Mouse (Mus musculus) neural tube, postnatal 0 days (tissue): ENCODE measurements around the gene Agbl2. TPM values are rescaled to one million over a fixed set of nuclear protein-coding genes. Genes with fewer than 3 reads are reported as not detected.

ENCODE experiments used
- polyA plus RNA-seq: library from polyadenylated mRNA; unstranded; fragments of >200 nt; fragmentation: Nextera tagmentation; extraction: Ambion mirVana; gene quantifications from 2 replicates; pipeline ENCODE4 v1.2.1, GENCODE M21; 2015

Gene Agbl2
- polyA plus RNA-seq: 0.27 and 0.42 TPM in 2 replicates

GRCm38 (mm10) chr2:90782458-90782857 lies at the start of gene Agbl2:
Gene Agbl2, plus strand, starts transcription at chr2:90782727.

GRCm38 (mm10) chr2:90745053-90745678 lies 37.4 kb upstream of the Agbl2 start, which contains the start of gene Fnbp4:
Gene Fnbp4, plus strand, starts transcription at chr2:90745370.

GRCm38 (mm10) chr2:90846955-90847680 lies 64.6 kb downstream of the Agbl2 start, which contains the start of gene Mtch2:
Gene Mtch2, plus strand, starts transcription at chr2:90847155.

Other genes starting within 250 kb of the Agbl2 start
- gene Ptprj, start 202.1 kb upstream of the Agbl2 start, polyA plus RNA-seq: 5.5 and 6.8 TPM in 2 replicates
- gene Nup160, start 105.5 kb upstream of the Agbl2 start, polyA plus RNA-seq: 12.2 and 16.0 TPM in 2 replicates
- 50.8 and 62.2 TPM in 2 replicates for gene Fnbp4, start 37.4 kb upstream of the Agbl2 start, polyA plus RNA-seq
- 208 and 216 TPM in 2 replicates for gene Mtch2, start 64.4 kb downstream of the Agbl2 start, polyA plus RNA-seq
- 325 and 366 TPM in 2 replicates for gene C1qtnf4, start 103.1 kb downstream of the Agbl2 start, polyA plus RNA-seq
- gene Kbtbd4, start 122.0 kb downstream of the Agbl2 start, polyA plus RNA-seq: 39.9 and 40.1 TPM in 2 replicates
- 280 and 302 TPM in 2 replicates for gene Ndufs3, start 122.1 kb downstream of the Agbl2 start, polyA plus RNA-seq
- 49.7 and 53.5 TPM in 2 replicates for gene Celf1, start 157.7 kb downstream of the Agbl2 start, polyA plus RNA-seq